Mouse (Mus musculus): Measurements from ENCODE around the gene Taf1d. TPM values are rescaled to one million over a fixed set of nuclear protein-coding genes. Genes with fewer than 3 reads are reported as not detected.

Gene Taf1d
- polyA plus RNA-seq, 2 experiments = 29.6 to 57.4 TPM

- peaks cover 6 to 11% of the 10 kb centered on the region in 2 experiments for H3K4me1 ChIP-seq (replicated peaks; ENCODE audit: control insufficient read depth in 2 of 2, insufficient read depth in 2 of 2, low read length in 1 of 2)
- no peak for TF ChIP-seq EP300 (IDR thresholded peaks at IDR 0.05; ENCODE audit: low read depth)
- no peak for TF ChIP-seq CTCF (IDR thresholded peaks at IDR 0.05; ENCODE audit: low read depth)
- no peaks in the 10 kb centered on the region for H3K27me3 ChIP-seq (ENCODE audit: control insufficient read depth, insufficient read depth, low read length)
- H3K36me3 ChIP-seq (replicated peaks; ENCODE audit: control insufficient read depth, insufficient read depth, low read depth) = peaks cover 38% of the 10 kb centered on the region
- no peak overlapping the region for H3K27ac ChIP-seq
- no peaks in the 10 kb centered on the region for H3K9me3 ChIP-seq (ENCODE audit: control insufficient read depth, low read length)
- no peak overlapping the region for H3K9ac ChIP-seq (replicated peaks)
- DNase-seq (ENCODE audit: low read depth in 3 of 3, low spot score in 3 of 3) (no peak), ATAC-seq (ENCODE audit: insufficient read depth) (no peak)
- no peak overlapping the region for H3K4me2 ChIP-seq (ENCODE audit: low read depth)
- no peak overlapping the region for H3K4me3 ChIP-seq (ENCODE audit: insufficient read depth in 1 of 2, low read depth in 2 of 2, low read length in 2 of 2)
- 82% methylated on average over 4 of the region's 4 CpGs for WGBS (ENCODE audit: insufficient replicate concordance)
Observed at GRCm38 (mm10) chr9:15276855-15277254, 29.2 kb upstream of the Taf1d start.

- Histone ChIP-seq H3K4me3 (ENCODE audit: insufficient read depth in 1 of 2, low read depth in 2 of 2, low read length in 2 of 2) (peak overlapping the region in 1 of 2 experiments; percentile 84; a peak in 2 of 4 replicates), H3K27me3 (ENCODE audit: control insufficient read depth, insufficient read depth, low read length) (no peaks in the 10 kb centered on the region), H3K27ac (no peak overlapping the region), H3K4me2 (ENCODE audit: low read depth) (peak overlapping the region; percentile 58), H3K4me1 (replicated peaks; ENCODE audit: control insufficient read depth in 2 of 2, insufficient read depth in 2 of 2, low read length in 1 of 2) (peaks cover 6 to 11% of the 10 kb centered on the region in 2 experiments), H3K9ac (replicated peaks) (no peak overlapping the region), H3K9me3 (ENCODE audit: control insufficient read depth, low read length) (no peaks in the 10 kb centered on the region), H3K36me3 (replicated peaks; ENCODE audit: control insufficient read depth, insufficient read depth, low read depth) (peaks cover 25% of the 10 kb centered on the region)
- 68% methylated on average over 3 of the region's 3 CpGs for WGBS (ENCODE audit: insufficient replicate concordance)
- TF ChIP-seq EP300 (IDR thresholded peaks at IDR 0.05; ENCODE audit: low read depth) (no peak), CTCF (IDR thresholded peaks at IDR 0.05; ENCODE audit: low read depth) (no peak)
- ATAC-seq (ENCODE audit: insufficient read depth) (no peak), DNase-seq (ENCODE audit: low read depth in 3 of 3, low spot score in 3 of 3) (no peak)
Observed at GRCm38 (mm10) chr9:15278343-15278742, 27.7 kb upstream of the Taf1d start.

GRCm38 (mm10) chr9:15279139-15279648, 26.8 kb upstream of the Taf1d start:
- peaks cover 17% of the 10 kb centered on the region for H3K36me3 ChIP-seq (replicated peaks; ENCODE audit: control insufficient read depth, insufficient read depth, low read depth)
- 7% methylated on average over 19 of the region's 19 CpGs for WGBS (ENCODE audit: insufficient replicate concordance)

GRCm38 (mm10) chr9:15279649-15280490, 26.1 kb upstream of the Taf1d start, which contains the start of gene Med17:
Gene Med17, minus strand, starts transcription at chr9:15279931.
- H3K4me1 ChIP-seq (replicated peaks; ENCODE audit: control insufficient read depth in 2 of 2, insufficient read depth in 2 of 2, low read length in 1 of 2) = peaks cover 6 to 11% of the 10 kb centered on the region in 2 experiments
- WGBS (ENCODE audit: insufficient replicate concordance) = 1% methylated on average over 57 of the region's 57 CpGs

More at GRCm38 (mm10) chr9:15279139-15279648, 26.8 kb upstream of the Taf1d start:
- DNase-seq (ENCODE audit: low read depth in 3 of 3, low spot score in 3 of 3) = no peak
- H3K9me3 ChIP-seq (ENCODE audit: control insufficient read depth, low read length) = no peaks in the 10 kb centered on the region
- no peaks in the 10 kb centered on the region for H3K27me3 ChIP-seq (ENCODE audit: control insufficient read depth, insufficient read depth, low read length)
- peak overlapping the region; percentile 55 for H3K27ac ChIP-seq
- H3K4me3 ChIP-seq (ENCODE audit: insufficient read depth in 1 of 2, low read depth in 2 of 2, low read length in 2 of 2) = peak overlapping the region; percentile 84 to 88
- peak overlapping the region; percentile 58 for H3K4me2 ChIP-seq (ENCODE audit: low read depth)
- H3K4me1 ChIP-seq (replicated peaks; ENCODE audit: control insufficient read depth in 2 of 2, insufficient read depth in 2 of 2, low read length in 1 of 2) = peaks cover 6 to 11% of the 10 kb centered on the region in 2 experiments
- peak overlapping the region; percentile 80 for H3K9ac ChIP-seq (replicated peaks)
- ATAC-seq (ENCODE audit: insufficient read depth) = no peak
- no peak for TF ChIP-seq CTCF (IDR thresholded peaks at IDR 0.05; ENCODE audit: low read depth)
- TF ChIP-seq EP300 (IDR thresholded peaks at IDR 0.05; ENCODE audit: low read depth) = no peak

GRCm38 (mm10) chr9:15280491-15280879, 25.5 kb upstream of the Taf1d start:
- TF ChIP-seq EP300 (IDR thresholded peaks at IDR 0.05; ENCODE audit: low read depth) (peak; percentile 43; the same call in 1 of the 2 replicates), CTCF (IDR thresholded peaks at IDR 0.05; ENCODE audit: low read depth) (no peak)
- Histone ChIP-seq H3K9ac (replicated peaks) (peak overlapping the region; percentile 57), H3K36me3 (replicated peaks; ENCODE audit: control insufficient read depth, insufficient read depth, low read depth) (peaks cover 5% of the 10 kb centered on the region), H3K27ac (peak overlapping the region; percentile 28; the same call in 1 of the 2 replicates), H3K9me3 (ENCODE audit: control insufficient read depth, low read length) (no peaks in the 10 kb centered on the region), H3K4me3 (ENCODE audit: insufficient read depth in 1 of 2, low read depth in 2 of 2, low read length in 2 of 2) (peak overlapping the region; percentile 84 to 88), H3K4me1 (replicated peaks; ENCODE audit: control insufficient read depth in 2 of 2, insufficient read depth in 2 of 2, low read length in 1 of 2) (peaks cover 6 to 11% of the 10 kb centered on the region in 2 experiments), H3K27me3 (ENCODE audit: control insufficient read depth, insufficient read depth, low read length) (no peaks in the 10 kb centered on the region), H3K4me2 (ENCODE audit: low read depth) (peak overlapping the region; percentile 58)
- DNase-seq (ENCODE audit: low read depth in 3 of 3, low spot score in 3 of 3) (peak; percentile 39 to 45 (median 41)), ATAC-seq (ENCODE audit: insufficient read depth) (peak; percentile 38)
- 17% methylated on average over 5 of the region's 5 CpGs for WGBS (ENCODE audit: insufficient replicate concordance)

More at GRCm38 (mm10) chr9:15279649-15280490, 26.1 kb upstream of the Taf1d start, which contains the start of gene Med17:
- Histone ChIP-seq H3K9ac (replicated peaks) (peak within 1 kb of the TSS; percentile 80), H3K9me3 (ENCODE audit: control insufficient read depth, low read length) (no peaks in the 10 kb centered on the region), H3K4me2 (ENCODE audit: low read depth) (peak within 1 kb of the TSS; percentile 58), H3K27ac (peak within 1 kb of the TSS; percentile 55), H3K36me3 (replicated peaks; ENCODE audit: control insufficient read depth, insufficient read depth, low read depth) (peaks cover 11% of the 10 kb centered on the region), H3K4me3 (ENCODE audit: insufficient read depth in 1 of 2, low read depth in 2 of 2, low read length in 2 of 2) (peak within 1 kb of the TSS; percentile 84 to 88), H3K27me3 (ENCODE audit: control insufficient read depth, insufficient read depth, low read length) (no peaks in the 10 kb centered on the region)
- DNase-seq (ENCODE audit: low read depth in 3 of 3, low spot score in 3 of 3) (peak; percentile 88 to 91 (median 89)), ATAC-seq (ENCODE audit: insufficient read depth) (peak; percentile 96)
- no peak for TF ChIP-seq EP300 (IDR thresholded peaks at IDR 0.05; ENCODE audit: low read depth)
- peak; percentile 25; the same call in 1 of the 2 replicates for TF ChIP-seq CTCF (IDR thresholded peaks at IDR 0.05; ENCODE audit: low read depth)

All from liver, embryonic 14.5 days (tissue).